Mouse (Mus musculus) intestine, postnatal 0 days (tissue): ENCODE data around the gene Fam196b. TPM values are rescaled to one million over a fixed set of nuclear protein-coding genes. Genes with fewer than 3 reads are reported as not detected.

Source experiments
- ATAC-seq: fragments of 200-750 bp; cut with Nextera tagmentation; 2 replicates; pipeline ENCODE4 v1.8.0; 2017; ENCODE audit warnings: mild to moderate bottlenecking, moderate TSS enrichment, moderate library complexity
- H3K27ac ChIP-seq: fragments of 300-500 bp; sonication (generic); 2 replicates; pipeline ENCODE4 v1.5.1; 2014; ENCODE audit warnings: mild to moderate bottlenecking, low read depth, low read length, moderate library complexity
- H3K27me3 ChIP-seq: fragments of 300-500 bp; sonication (generic); replicated peaks from 2 replicates; pipeline ENCODE4 v1.6.1; 2014; ENCODE audit warnings: low read length, mixed read lengths; ENCODE audit not compliant: control insufficient read depth, insufficient read depth
- H3K36me3 ChIP-seq: fragments of 300-500 bp; sonication (generic); 2 replicates; pipeline ENCODE4 v1.6.1; 2014; ENCODE audit warnings: mild to moderate bottlenecking, moderate library complexity; ENCODE audit not compliant: control insufficient read depth, insufficient read depth
- H3K4me1 ChIP-seq: fragments of 300-500 bp; sonication (generic); replicated peaks from 2 replicates; pipeline ENCODE4 v1.6.1; 2014; ENCODE audit warnings: antibody characterized with exemption, low read length, mixed read lengths; ENCODE audit not compliant: control insufficient read depth, insufficient read depth
- H3K4me2 ChIP-seq: fragments of 300-500 bp; sonication (generic); replicated peaks from 2 replicates; pipeline ENCODE4 v1.6.1; 2014; ENCODE audit warnings: low read depth, mild to moderate bottlenecking, moderate library complexity
- H3K4me3 ChIP-seq: fragments of 300-500 bp; sonication (generic); 2 replicates; pipeline ENCODE4 v1.5.1; 2014; ENCODE audit warnings: low read depth, low read length
- H3K9ac ChIP-seq: fragments of 300-500 bp; sonication (generic); 2 replicates; pipeline ENCODE4 v1.6.1; 2014; ENCODE audit warnings: mild to moderate bottlenecking, low read depth, low read length
- H3K9me3 ChIP-seq: fragments of 300-500 bp; sonication (generic); 2 replicates; pipeline ENCODE4 v1.6.1; 2016; ENCODE audit warnings: mixed run types; ENCODE audit not compliant: control insufficient read depth
- CTCF ChIP-seq: sonication (generic); IDR thresholded peaks from 2 replicates; pipeline ENCODE4 v1.5.1; 2016; ENCODE audit warnings: low read depth, mild to moderate bottlenecking, control low read depth, antibody characterized with exemption, moderate library complexity
- WGBS: fragments of 180-500 bp; shearing (Covaris S2); extraction: QIAGEN DNeasy Blood & Tissue Kit; methylation state at CpG from one replicate; pipeline ENCODE4 v1.1.7; 2014; 5-methylcytosine and 5-hydroxymethylcytosine counted together
- polyA plus RNA-seq: library from polyadenylated mRNA; unstranded; fragments of >200 nt; fragmentation: Nextera tagmentation; extraction: Ambion mirVana; gene quantifications from 2 replicates; pipeline ENCODE4 v1.2.1, GENCODE M21; 2015

The Fam196b gene
- polyA plus RNA-seq: 0.07 TPM in 1 of 2 replicates, not detected in the other

- Histone ChIP-seq H3K4me1 (no peaks in the 10 kb centered on the region), H3K4me2 (peak within 1 kb of the TSS; percentile 51), H3K27ac (no peak within 1 kb of the TSS), H3K9me3 (no peaks in the 10 kb centered on the region), H3K9ac (no peak within 1 kb of the TSS), H3K27me3 (no peaks in the 10 kb centered on the region), H3K36me3 (no peaks in the 10 kb centered on the region), H3K4me3 (0 out of 2 replicates have a peak within 1 kb of the TSS, but pooled peaks have one; percentile 9)
- TF ChIP-seq CTCF: peak; percentile 69
- 7% methylated on average over 13 of the region's 13 CpGs for WGBS
- ATAC-seq: no peak
Observed at GRCm38 (mm10) chr11:34314534-34315379, at the start of gene Fam196b. Fam196b (plus strand) TSS chr11:34314822.

GRCm38 (mm10) chr11:34272016-34272415 is 42.6 kb upstream of the Fam196b start:
- Histone ChIP-seq H3K27ac (no peak overlapping the region), H3K9me3 (no peaks in the 10 kb centered on the region), H3K4me2 (no peak overlapping the region), H3K4me1 (no peaks in the 10 kb centered on the region), H3K4me3 (no peak overlapping the region), H3K27me3 (no peaks in the 10 kb centered on the region), H3K36me3 (no peaks in the 10 kb centered on the region), H3K9ac (no peak overlapping the region)
- ATAC-seq: no peak
- no peak for TF ChIP-seq CTCF
- WGBS: 67% methylated on average over 10 of the region's 10 CpGs

GRCm38 (mm10) chr11:34275941-34276340 is 38.7 kb upstream of the Fam196b start:
- H3K9ac ChIP-seq: no peak overlapping the region
- peak; percentile 37 for TF ChIP-seq CTCF
- no peaks in the 10 kb centered on the region for H3K9me3 ChIP-seq
- no peak overlapping the region for H3K27ac ChIP-seq
- H3K27me3 ChIP-seq: no peaks in the 10 kb centered on the region
- no peak overlapping the region for H3K4me3 ChIP-seq
- no peak for ATAC-seq
- H3K36me3 ChIP-seq: no peaks in the 10 kb centered on the region
- H3K4me2 ChIP-seq: no peak overlapping the region
- H3K4me1 ChIP-seq: no peaks in the 10 kb centered on the region
- whole genome bisulfite sequencing: 39% methylated on average over 2 of the region's 2 CpGs

GRCm38 (mm10) chr11:34276363-34277046 is 38.1 kb upstream of the Fam196b start:
- Histone ChIP-seq H3K9me3 (no peaks in the 10 kb centered on the region), H3K9ac (no peak overlapping the region), H3K36me3 (no peaks in the 10 kb centered on the region), H3K4me3 (no peak overlapping the region), H3K4me2 (no peak overlapping the region), H3K4me1 (no peaks in the 10 kb centered on the region), H3K27ac (no peak overlapping the region), H3K27me3 (no peaks in the 10 kb centered on the region)
- 70% methylated on average over 14 of the region's 14 CpGs for WGBS
- no peak for TF ChIP-seq CTCF
- no peak for ATAC-seq

- Histone ChIP-seq H3K27me3 (no peaks in the 10 kb centered on the region), H3K36me3 (no peaks in the 10 kb centered on the region), H3K4me1 (no peaks in the 10 kb centered on the region), H3K9me3 (no peaks in the 10 kb centered on the region), H3K9ac (no peak overlapping the region), H3K4me2 (no peak overlapping the region), H3K27ac (no peak overlapping the region), H3K4me3 (no peak overlapping the region)
- TF ChIP-seq CTCF: no peak
- no peak for ATAC-seq
- 72% methylated on average over 3 of the region's 3 CpGs for WGBS
Observed at GRCm38 (mm10) chr11:34277047-34277445, 37.6 kb upstream of the Fam196b start.

- no peaks in the 10 kb centered on the region for H3K36me3 ChIP-seq
- no peaks in the 10 kb centered on the region for H3K4me1 ChIP-seq
- no peaks in the 10 kb centered on the region for H3K27me3 ChIP-seq
- WGBS: 68% methylated on average over 13 of the region's 13 CpGs
- H3K4me3 ChIP-seq: no peak overlapping the region
- no peaks in the 10 kb centered on the region for H3K9me3 ChIP-seq
- no peak for ATAC-seq
- H3K27ac ChIP-seq: no peak overlapping the region
- H3K4me2 ChIP-seq: no peak overlapping the region
- H3K9ac ChIP-seq: no peak overlapping the region
- no peak for TF ChIP-seq CTCF
Observed at GRCm38 (mm10) chr11:34284124-34284808, 30.4 kb upstream of the Fam196b start.
